20 mouse cellular contexts compared by ENCODE assay signal in genomic region chr1:172634136-172634535, GRCm38 (mm10). TPM values are rescaled to one million over a fixed set of nuclear protein-coding genes. Genes with fewer than 3 reads are reported as not detected.
"Had no signal": no experiment of that assay in that cellular context is flagged by ENCODE, and none has a peak within 500 bp of the region (broad histone marks: within the 10 kb centered on the region; RNA-seq: fewer than 3 reads in every experiment).

No protein-coding gene starts in this region.

- H3K27ac ChIP-seq: kidney, postnatal 0 days; limb, embryonic 13.5 days; liver, embryonic 14.5 days had no signal

- H3K9ac ChIP-seq: liver, embryonic 14.5 days had no signal

- DNase-seq: kidney, adult 8-10 months; kidney, postnatal 4 days; lung, adult 2 months; midbrain, embryonic 14.5 days; retina, postnatal 1 day; right cerebral cortex, postnatal 4 days; spleen, adult 18-20 months; thymus, adult 18-20 months; thymus, postnatal 14 days had no signal

- H3K4me3 ChIP-seq: layer of hippocampus, adult 2 months; limb, embryonic 13.5 days had no signal

- H3K36me3 ChIP-seq: limb, embryonic 13.5 days had no signal

- H3K9me3 ChIP-seq: limb, embryonic 13.5 days had no signal

RNA-seq across cellular contexts. Expression of gene Fcrl6, which starts 31.8 kb away (rescaled TPM):
- total RNA-seq: layer of hippocampus, adult 2 months; left cerebral cortex, postnatal 36 days; liver, adult 2 months; megakaryocyte-erythroid progenitor cell, adult 5-6 weeks had no signal
- polyA plus RNA-seq: kidney, postnatal 0 days; liver, adult 2 months; liver, embryonic 14.5 days; lung, adult 2 months; myocyte; stomach, embryonic 14.5 days had no signal

RNA-seq across cellular contexts. Expression of gene Slamf8, which starts 43.8 kb away (rescaled TPM):
- total RNA-seq: layer of hippocampus, adult 2 months; layer of hippocampus, postnatal 10 days; left cerebral cortex, postnatal 36 days; megakaryocyte-erythroid progenitor cell, adult 5-6 weeks had no signal
- polyA plus RNA-seq: myocyte; neural tube, embryonic 11.5 days; stomach, embryonic 14.5 days had no signal
